Mouse (Mus musculus) hindbrain, embryonic 12.5 days (tissue): ENCODE measurements around the gene 1700021F07Rik. TPM values are rescaled to one million over a fixed set of nuclear protein-coding genes. Genes with fewer than 3 reads are reported as not detected.
A peak's percentile ranks its signal among the peaks of the same experiment; 100 is the strongest.

Experiments
- ATAC-seq: fragments of 200-750 bp; cut with Nextera tagmentation; 2 replicates; pipeline ENCODE4 v1.8.0; 2017; ENCODE audit warnings: moderate TSS enrichment; ENCODE audit not compliant: low FRiP score
- H3K27ac ChIP-seq: fragments of 300-500 bp; sonication (generic); 2 replicates; pipeline ENCODE4 v1.5.1; 2016; ENCODE audit warnings: mild to moderate bottlenecking
- H3K27me3 ChIP-seq: fragments of 300-500 bp; sonication (generic); 2 replicates; pipeline ENCODE4 v1.6.1; 2016; ENCODE audit warnings: mild to moderate bottlenecking
- H3K36me3 ChIP-seq: fragments of 300-500 bp; sonication (generic); 2 replicates; pipeline ENCODE4 v1.6.1; 2016; ENCODE audit warnings: mild to moderate bottlenecking
- H3K4me1 ChIP-seq: fragments of 300-500 bp; sonication (generic); 2 replicates; pipeline ENCODE4 v1.6.1; 2016
- H3K4me2 ChIP-seq: fragments of 300-500 bp; sonication (generic); replicated peaks from 2 replicates; pipeline ENCODE4 v1.6.1; 2016; ENCODE audit warnings: mild to moderate bottlenecking
- H3K4me3 ChIP-seq: fragments of 300-500 bp; sonication (generic); 2 replicates; pipeline ENCODE4 v1.5.1; 2016; ENCODE audit warnings: mild to moderate bottlenecking
- H3K9ac ChIP-seq: fragments of 300-500 bp; sonication (generic); 2 replicates; pipeline ENCODE4 v1.6.1; 2016; ENCODE audit warnings: mild to moderate bottlenecking, moderate library complexity
- H3K9me3 ChIP-seq: fragments of 300-500 bp; sonication (generic); replicated peaks from 2 replicates; pipeline ENCODE4 v1.6.1; 2016; ENCODE audit warnings: mild to moderate bottlenecking
- WGBS: fragments of 180-500 bp; shearing (Covaris S2); methylation state at CpG from one replicate; pipeline ENCODE4 v1.1.7; 2016; 5-methylcytosine and 5-hydroxymethylcytosine counted together
- polyA plus RNA-seq: library from polyadenylated mRNA; unstranded; fragments of >200 nt; fragmentation: Nextera tagmentation; extraction: Ambion mirVana; gene quantifications from 2 replicates; pipeline ENCODE4 v1.2.1, GENCODE M21; 2016

Gene 1700021F07Rik
- polyA plus RNA-seq, 1 experiment from 2014 or later = not detected

DNA sequence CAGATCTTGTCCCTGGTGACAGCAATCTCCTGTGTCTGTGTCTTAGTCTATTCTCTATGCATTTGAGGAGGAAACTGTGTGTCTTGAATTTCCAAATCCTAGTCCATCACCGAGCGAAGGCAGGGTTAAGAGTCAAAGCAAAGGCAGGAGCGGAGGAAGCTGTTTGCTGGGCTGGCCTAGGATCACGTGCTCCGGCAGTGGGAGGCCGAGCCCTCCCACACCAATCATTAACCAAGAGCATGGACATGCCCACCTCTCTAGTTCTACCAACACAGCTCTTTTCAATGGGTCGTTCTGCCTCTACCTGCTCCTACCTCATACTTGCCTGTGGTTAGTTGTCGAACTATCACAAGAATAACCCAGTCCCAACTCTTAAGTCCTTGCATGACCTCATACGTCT, 13.5 kb downstream of the 1700021F07Rik start:
- WGBS = 92% methylated on average over 9 of the region's 9 CpGs

DNA sequence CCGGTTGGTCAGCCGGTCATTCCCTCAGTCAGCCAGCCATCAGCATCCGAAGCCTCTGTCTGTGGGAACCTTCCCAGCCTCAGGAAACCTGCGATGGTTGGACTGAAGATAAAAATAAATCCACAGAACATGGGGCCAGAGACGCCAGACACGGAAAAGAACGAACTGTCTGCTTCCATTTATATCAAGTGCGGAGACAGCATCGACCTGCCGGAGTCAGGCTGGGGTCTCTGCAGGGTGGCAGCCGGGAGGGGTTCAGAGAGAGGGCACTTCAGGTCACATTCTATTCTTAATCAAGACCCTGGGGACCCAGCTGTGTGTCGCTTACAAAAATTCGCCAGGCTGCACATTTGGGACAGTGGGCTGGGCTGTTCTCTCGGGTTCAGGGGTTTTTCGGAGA, 17.4 kb downstream of the 1700021F07Rik start:
- Histone ChIP-seq H3K9ac (no peak overlapping the region), H3K4me2 (no peak overlapping the region), H3K36me3 (no peaks in the 10 kb centered on the region), H3K4me3 (no peak overlapping the region), H3K27me3 (no peaks in the 10 kb centered on the region), H3K4me1 (peaks cover 15% of the 10 kb centered on the region; the same call in 1 of the 2 replicates), H3K9me3 (no peaks in the 10 kb centered on the region), H3K27ac (no peak overlapping the region)
- WGBS = 46% methylated on average over 15 of the region's 15 CpGs
- no peak for ATAC-seq

More for the DNA sequence above, 13.5 kb downstream of the 1700021F07Rik start:
- Histone ChIP-seq H3K4me2 (no peak overlapping the region), H3K4me3 (no peak overlapping the region), H3K27ac (no peak overlapping the region), H3K9ac (no peak overlapping the region), H3K4me1 (peaks cover 16% of the 10 kb centered on the region; the same call in 1 of the 2 replicates), H3K27me3 (no peaks in the 10 kb centered on the region), H3K9me3 (no peaks in the 10 kb centered on the region), H3K36me3 (no peaks in the 10 kb centered on the region)
- no peak for ATAC-seq

DNA sequence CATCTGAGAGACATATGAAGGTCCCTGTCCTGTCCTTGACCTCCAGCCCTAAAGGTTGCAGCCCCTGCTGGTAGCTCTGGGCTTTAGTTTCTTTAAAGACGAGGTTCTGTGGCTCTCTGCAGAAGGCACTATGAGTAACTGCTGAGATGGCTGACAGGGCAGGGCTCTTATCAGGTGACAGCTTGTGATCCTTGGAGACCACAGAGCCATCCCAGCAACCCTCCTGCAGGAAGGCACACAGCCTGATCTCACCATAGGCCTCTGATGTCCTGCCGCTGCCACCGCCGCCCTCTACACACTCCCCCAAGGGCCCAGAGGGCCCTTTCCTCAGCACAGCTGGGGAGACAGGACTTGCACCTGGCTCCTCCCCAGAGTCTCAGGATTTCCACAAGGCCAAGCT, 19.4 kb downstream of the 1700021F07Rik start:
- H3K9me3 ChIP-seq = no peaks in the 10 kb centered on the region

DNA sequence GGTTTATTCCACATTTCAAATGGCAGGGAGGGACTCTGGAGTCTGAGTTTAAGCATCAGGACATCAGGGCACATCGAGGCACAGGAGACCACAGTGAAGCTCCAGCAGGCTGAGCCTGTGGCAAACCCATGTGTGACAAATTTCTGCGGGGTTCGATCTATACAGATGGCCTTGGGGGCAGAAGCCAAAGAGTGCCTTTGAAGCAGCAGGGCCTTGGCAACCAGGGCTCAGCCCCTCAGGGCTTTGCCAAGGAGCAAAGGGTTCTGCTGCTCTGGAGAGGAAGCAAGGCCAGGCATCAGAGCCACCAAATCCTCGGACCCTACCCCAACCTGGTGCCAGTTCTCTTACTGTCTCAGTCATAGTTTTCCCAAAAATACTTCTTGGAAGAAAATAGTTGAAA, 20.3 kb downstream of the 1700021F07Rik start:
- Histone ChIP-seq H3K4me2 (no peak overlapping the region), H3K36me3 (no peaks in the 10 kb centered on the region), H3K9ac (no peak overlapping the region), H3K27me3 (peaks cover 4% of the 10 kb centered on the region; the same call in 1 of the 2 replicates), H3K27ac (no peak overlapping the region), H3K4me3 (no peak overlapping the region), H3K9me3 (no peaks in the 10 kb centered on the region), H3K4me1 (peaks cover 18% of the 10 kb centered on the region; the same call in 1 of the 2 replicates)
- 89% methylated on average over 4 of the region's 4 CpGs for WGBS
- ATAC-seq = no peak

More for the DNA sequence above, 19.4 kb downstream of the 1700021F07Rik start:
- Histone ChIP-seq H3K27ac (no peak overlapping the region), H3K4me3 (no peak overlapping the region), H3K4me1 (peaks cover 18% of the 10 kb centered on the region; the same call in 1 of the 2 replicates), H3K36me3 (no peaks in the 10 kb centered on the region), H3K27me3 (peaks cover 4% of the 10 kb centered on the region; the same call in 1 of the 2 replicates), H3K9ac (no peak overlapping the region), H3K4me2 (no peak overlapping the region)
- no peak for ATAC-seq
- WGBS = 67% methylated on average over 4 of the region's 4 CpGs

DNA sequence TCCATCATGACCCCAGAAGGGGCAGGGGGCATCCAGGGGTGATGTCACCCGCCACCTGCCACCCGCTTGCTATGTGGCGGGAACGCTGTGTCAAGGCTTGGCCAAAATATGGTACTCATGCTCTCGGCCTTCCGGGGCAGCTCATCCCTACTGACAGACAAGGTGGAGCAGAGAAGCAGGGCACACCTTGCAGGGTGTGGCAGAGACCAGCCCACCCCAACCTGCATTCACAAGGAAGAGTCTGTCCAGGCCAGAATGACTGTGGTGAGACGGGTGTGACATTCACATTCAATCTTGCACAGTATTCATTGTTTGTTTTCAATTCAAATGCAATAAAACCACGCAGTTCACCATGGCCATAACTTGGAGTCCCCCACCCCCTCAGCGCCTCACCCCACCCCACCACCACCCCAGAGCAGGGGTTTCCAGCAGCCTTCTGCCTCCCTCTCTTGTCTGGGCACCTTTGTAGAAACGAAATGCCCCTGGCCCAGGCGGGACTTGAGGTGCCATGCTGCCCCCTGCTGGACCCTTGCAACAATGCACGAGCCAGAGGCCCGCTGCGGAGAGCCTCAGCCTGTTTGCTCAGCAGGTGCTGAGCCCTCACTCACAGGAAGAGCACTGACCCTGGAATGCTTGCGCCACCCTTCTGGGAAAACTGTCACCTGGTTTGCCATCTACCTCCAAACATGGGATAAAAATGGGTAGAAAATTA, 23.8 kb downstream of the 1700021F07Rik start:
- H3K9ac ChIP-seq = no peak overlapping the region
- WGBS = 46% methylated on average over 15 of the region's 15 CpGs
- no peak overlapping the region for H3K27ac ChIP-seq
- H3K4me2 ChIP-seq = no peak overlapping the region
- H3K36me3 ChIP-seq = no peaks in the 10 kb centered on the region
- peaks cover 4% of the 10 kb centered on the region; the same call in 1 of the 2 replicates for H3K27me3 ChIP-seq
- H3K4me1 ChIP-seq = peaks cover 3% of the 10 kb centered on the region; the same call in 1 of the 2 replicates
- no peak overlapping the region for H3K4me3 ChIP-seq
- ATAC-seq = peak; percentile 59
- no peaks in the 10 kb centered on the region for H3K9me3 ChIP-seq

DNA sequence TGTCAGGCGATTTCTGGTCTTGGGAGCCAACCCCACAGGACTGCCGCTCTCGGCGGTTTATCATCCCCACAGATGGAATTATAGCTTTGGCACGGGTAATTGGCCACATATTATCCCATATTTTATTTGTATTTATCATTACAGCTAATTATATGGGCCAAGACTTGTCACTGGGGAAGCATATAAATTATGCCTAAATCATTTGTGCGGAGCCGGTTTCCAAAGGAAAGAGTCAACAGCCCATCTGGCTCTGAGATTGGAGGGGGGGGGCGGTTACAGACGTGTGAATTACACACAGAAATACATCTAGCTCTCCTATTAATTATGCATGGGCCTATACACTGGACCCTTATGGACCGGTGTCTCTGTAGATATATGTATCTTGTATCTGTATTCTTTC, 26.9 kb downstream of the 1700021F07Rik start:
- Histone ChIP-seq H3K9ac (no peak overlapping the region), H3K36me3 (no peaks in the 10 kb centered on the region), H3K4me1 (peaks cover 3% of the 10 kb centered on the region; the same call in 1 of the 2 replicates), H3K4me2 (no peak overlapping the region), H3K27me3 (peaks cover 9% of the 10 kb centered on the region; the same call in 1 of the 2 replicates), H3K27ac (no peak overlapping the region), H3K9me3 (no peaks in the 10 kb centered on the region), H3K4me3 (no peak overlapping the region)
- ATAC-seq = no peak
- WGBS = 78% methylated on average over 10 of the region's 10 CpGs

DNA sequence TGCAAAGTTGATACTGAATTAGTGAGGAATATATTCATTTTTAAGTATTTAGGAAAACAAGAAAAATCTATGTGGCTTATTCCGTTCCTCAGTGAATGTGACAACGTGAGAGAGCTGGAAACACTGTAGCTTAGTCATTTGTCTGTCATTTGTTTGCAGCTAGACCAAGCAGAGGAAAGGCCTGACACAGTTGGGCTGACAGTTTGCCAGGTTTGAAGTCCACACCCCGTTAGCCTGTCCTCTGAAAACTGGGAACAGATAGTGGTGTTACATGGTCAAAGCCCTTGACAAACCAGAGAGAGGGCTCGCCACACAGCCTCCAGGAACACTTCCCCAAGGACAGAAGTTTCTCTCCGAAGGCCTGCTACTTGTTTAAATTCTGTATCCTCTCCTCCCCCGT, 28.3 kb downstream of the 1700021F07Rik start:
- Histone ChIP-seq H3K9ac (no peak overlapping the region), H3K4me2 (no peak overlapping the region), H3K4me3 (no peak overlapping the region), H3K27me3 (peaks cover 7% of the 10 kb centered on the region; the same call in 1 of the 2 replicates), H3K27ac (no peak overlapping the region), H3K9me3 (no peaks in the 10 kb centered on the region), H3K36me3 (no peaks in the 10 kb centered on the region), H3K4me1 (peaks cover 3% of the 10 kb centered on the region; the same call in 1 of the 2 replicates)
- 79% methylated on average over 6 of the region's 6 CpGs for WGBS
- ATAC-seq = no peak

DNA sequence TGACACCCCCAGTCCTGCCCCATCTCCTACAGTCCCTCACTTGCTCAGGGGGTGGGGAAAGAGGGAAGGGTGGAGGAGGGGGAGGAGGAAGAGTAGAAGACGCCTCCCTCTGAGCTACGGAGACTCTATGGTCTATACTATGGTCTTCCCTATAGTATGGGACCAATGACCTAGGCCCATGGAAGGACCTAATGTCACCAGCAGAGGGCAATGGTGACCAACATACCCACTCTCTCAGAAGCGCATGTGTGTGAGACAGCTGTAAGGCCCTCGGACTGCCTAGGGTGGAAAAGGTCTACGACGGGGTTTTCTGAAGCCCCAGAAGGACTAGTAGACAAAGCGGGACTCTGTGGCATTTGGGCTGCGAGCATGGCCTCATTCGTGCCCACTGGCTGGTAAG, 31.5 kb downstream of the 1700021F07Rik start:
- Histone ChIP-seq H3K4me2 (no peak overlapping the region), H3K36me3 (no peaks in the 10 kb centered on the region), H3K4me3 (no peak overlapping the region), H3K27me3 (0 out of 2 replicates have a peak, but pooled peaks cover 5% of the 10 kb centered on the region), H3K4me1 (no peaks in the 10 kb centered on the region; the same call in 1 of the 2 replicates), H3K9me3 (0 out of 2 replicates have a peak, but pooled peaks cover 4% of the 10 kb centered on the region), H3K27ac (no peak overlapping the region), H3K9ac (no peak overlapping the region)
- WGBS = 44% methylated on average over 9 of the region's 9 CpGs
- peak; percentile 35; the same call in 1 of the 2 replicates for ATAC-seq

DNA sequence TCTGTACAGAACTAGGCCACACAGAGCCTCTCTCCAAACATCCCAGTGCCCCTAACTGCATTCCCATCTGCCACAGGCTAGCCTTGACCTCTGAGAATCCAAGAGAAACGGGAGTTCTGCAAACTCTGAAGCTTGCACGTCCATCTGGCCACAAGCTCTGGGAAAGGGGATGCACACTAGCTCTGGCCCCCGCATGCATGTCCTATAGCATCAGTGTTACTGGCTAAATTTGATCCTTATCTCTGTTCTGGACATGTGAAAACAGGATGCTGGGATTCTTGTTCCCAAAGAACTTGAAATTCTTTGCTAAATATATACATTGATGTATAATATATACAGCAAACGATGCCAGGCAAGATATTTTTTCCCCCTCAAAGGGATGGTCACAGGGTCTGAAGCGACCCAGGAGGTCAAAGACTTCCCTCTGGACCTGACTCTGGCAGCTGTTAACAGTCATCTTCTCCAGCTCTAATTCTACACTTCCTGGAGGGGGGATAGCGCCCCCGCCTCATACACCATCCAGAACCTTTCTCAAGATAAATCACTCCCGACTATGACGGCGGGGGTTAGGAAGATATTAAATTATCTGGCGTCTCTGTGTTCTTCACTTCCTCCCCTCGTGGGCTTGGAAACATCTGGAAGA, 36.5 kb downstream of the 1700021F07Rik start:
- ATAC-seq = no peak
- no peaks in the 10 kb centered on the region for H3K4me1 ChIP-seq
- no peak overlapping the region for H3K4me2 ChIP-seq
- 0 out of 2 replicates have a peak, but pooled peaks cover 4% of the 10 kb centered on the region for H3K9me3 ChIP-seq
- WGBS = 71% methylated on average over 12 of the region's 12 CpGs
- 0 out of 2 replicates have a peak, but pooled peaks cover 5% of the 10 kb centered on the region for H3K27me3 ChIP-seq
- no peak overlapping the region for H3K4me3 ChIP-seq
- no peak overlapping the region for H3K27ac ChIP-seq
- no peaks in the 10 kb centered on the region for H3K36me3 ChIP-seq
- H3K9ac ChIP-seq = no peak overlapping the region

DNA sequence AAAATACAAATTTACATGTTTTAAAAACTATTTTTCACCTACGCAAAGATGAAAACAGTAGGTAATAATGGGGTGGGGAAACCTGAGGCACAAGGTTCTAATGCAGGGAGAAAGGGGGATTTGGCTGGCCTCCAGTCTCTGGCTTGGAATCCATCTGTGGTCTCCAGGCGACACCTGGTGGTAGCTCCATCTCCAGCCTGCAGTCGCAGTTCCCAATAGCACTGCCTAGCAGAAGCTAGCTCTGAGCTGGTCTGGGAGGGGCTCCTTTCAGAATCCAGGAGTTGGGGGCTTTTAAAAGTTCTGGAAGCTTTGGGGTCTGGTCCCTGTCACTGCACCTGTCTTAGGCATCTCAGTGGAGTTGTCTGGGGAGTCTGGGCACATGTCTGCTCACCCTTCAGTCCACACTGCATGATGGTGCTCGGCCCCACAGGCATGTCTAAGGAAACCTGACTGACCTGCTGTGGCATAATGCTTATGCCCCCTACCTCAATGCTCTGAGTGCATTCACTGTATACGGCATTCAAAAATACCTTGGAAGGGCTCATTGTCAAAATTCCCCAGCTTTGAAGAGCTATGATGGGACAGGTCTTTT, 39.6 kb downstream of the 1700021F07Rik start:
- Histone ChIP-seq H3K9me3 (0 out of 2 replicates have a peak, but pooled peaks cover 4% of the 10 kb centered on the region), H3K9ac (no peak overlapping the region), H3K4me3 (no peak overlapping the region), H3K27me3 (0 out of 2 replicates have a peak, but pooled peaks cover 3% of the 10 kb centered on the region), H3K27ac (no peak overlapping the region), H3K4me1 (peaks cover 3% of the 10 kb centered on the region; the same call in 1 of the 2 replicates), H3K36me3 (no peaks in the 10 kb centered on the region), H3K4me2 (no peak overlapping the region)
- WGBS = 35% methylated on average over 5 of the region's 5 CpGs
- peak; percentile 29; the same call in 1 of the 2 replicates for ATAC-seq

DNA sequence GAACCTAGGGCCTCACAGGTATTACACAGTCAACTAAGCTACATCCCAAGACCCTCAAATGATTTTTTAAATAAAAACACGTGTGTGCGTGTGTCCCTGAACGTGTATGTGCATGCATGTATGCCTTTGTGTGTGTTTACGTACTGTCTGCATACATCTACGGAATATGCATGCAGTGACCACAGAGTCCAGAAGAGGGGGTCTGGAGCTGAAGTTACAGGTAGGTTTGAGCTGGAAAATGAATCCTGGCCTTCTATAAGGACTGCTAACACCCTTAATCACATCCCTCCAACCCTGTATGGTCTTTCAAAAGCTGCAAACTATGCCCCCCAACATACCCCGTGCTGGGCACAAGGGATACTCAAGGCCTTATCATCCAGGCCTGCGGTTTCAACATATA, 41.0 kb downstream of the 1700021F07Rik start:
- ATAC-seq = no peak
- no peak overlapping the region for H3K4me2 ChIP-seq
- H3K4me3 ChIP-seq = no peak overlapping the region
- no peak overlapping the region for H3K27ac ChIP-seq
- no peak overlapping the region for H3K9ac ChIP-seq
- WGBS = 71% methylated on average over 7 of the region's 7 CpGs
- 0 out of 2 replicates have a peak, but pooled peaks cover 3% of the 10 kb centered on the region for H3K27me3 ChIP-seq
- H3K4me1 ChIP-seq = peaks cover 3% of the 10 kb centered on the region; the same call in 1 of the 2 replicates
- no peaks in the 10 kb centered on the region for H3K9me3 ChIP-seq
- no peaks in the 10 kb centered on the region for H3K36me3 ChIP-seq

DNA sequence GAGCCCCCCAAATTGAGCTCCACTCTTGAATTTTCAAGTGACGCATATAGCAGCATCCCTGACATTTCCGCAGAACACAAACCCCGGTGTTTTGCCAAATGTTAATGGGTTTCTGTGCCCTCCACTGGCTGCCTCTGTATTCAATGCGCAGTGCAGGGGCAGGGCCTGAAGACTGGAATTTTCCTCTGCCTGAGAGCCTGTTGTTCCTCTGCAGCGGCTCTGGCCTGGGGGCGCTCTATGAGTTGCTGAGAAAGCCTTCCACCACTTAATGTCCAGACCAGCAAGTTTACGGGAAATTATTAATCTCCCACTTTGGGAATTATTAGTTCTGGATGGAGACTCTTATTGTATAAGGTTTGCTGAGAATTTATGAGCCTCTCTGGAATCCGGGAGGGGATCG, 41.8 kb downstream of the 1700021F07Rik start:
- Histone ChIP-seq H3K4me2 (no peak overlapping the region), H3K27me3 (0 out of 2 replicates have a peak, but pooled peaks cover 3% of the 10 kb centered on the region), H3K27ac (no peak overlapping the region), H3K9ac (no peak overlapping the region), H3K36me3 (no peaks in the 10 kb centered on the region), H3K4me1 (peaks cover 3% of the 10 kb centered on the region; the same call in 1 of the 2 replicates), H3K9me3 (no peaks in the 10 kb centered on the region), H3K4me3 (no peak overlapping the region)
- no peak for ATAC-seq
- 70% methylated on average over 9 of the region's 9 CpGs for whole genome bisulfite sequencing
